ENCODE assay signal across 26 mouse cellular contexts in genomic region chr2:103314002-103314401, GRCm38 (mm10). TPM values are rescaled to one million over a fixed set of nuclear protein-coding genes. Genes with fewer than 3 reads are reported as not detected.
"Had no signal": no experiment of that assay in that cellular context is flagged by ENCODE, and none has a peak within 500 bp of the region (broad histone marks: within the 10 kb centered on the region; RNA-seq: fewer than 3 reads in every experiment).

No protein-coding gene starts in this region.

- ATAC-seq: forebrain, postnatal 0 days; hindbrain, embryonic 16.5 days; inflammation-experienced regulatory T-cells, adult 6 months had no signal

- H3K4me3 ChIP-seq: heart, embryonic 10.5 days; heart, embryonic 13.5 days; heart, embryonic 15.5 days; hindbrain, embryonic 13.5 days; layer of hippocampus, adult 2 months; left cerebral cortex, adult 2 months; limb, embryonic 10.5 days; limb, embryonic 12.5 days; liver, embryonic 13.5 days had no signal

- H3K9me3 ChIP-seq: heart, embryonic 10.5 days; heart, embryonic 13.5 days; heart, embryonic 15.5 days; hindbrain, embryonic 13.5 days; limb, embryonic 10.5 days; limb, embryonic 12.5 days; liver, embryonic 13.5 days had no signal

- H3K27me3 ChIP-seq: heart, embryonic 15.5 days; hindbrain, embryonic 13.5 days; limb, embryonic 12.5 days had no signal

- H3K36me3 ChIP-seq: heart, embryonic 10.5 days; heart, embryonic 13.5 days; heart, embryonic 15.5 days; hindbrain, embryonic 13.5 days; limb, embryonic 10.5 days; limb, embryonic 12.5 days; liver, embryonic 13.5 days had no signal

- H3K4me1 ChIP-seq: heart, embryonic 10.5 days; heart, embryonic 13.5 days; heart, embryonic 15.5 days; hindbrain, embryonic 13.5 days; limb, embryonic 12.5 days; liver, embryonic 13.5 days had no signal

- H3K9ac ChIP-seq: forebrain, postnatal 0 days; heart, embryonic 13.5 days; heart, embryonic 15.5 days; hindbrain, embryonic 13.5 days; limb, embryonic 12.5 days; liver, embryonic 13.5 days had no signal

- H3K27ac ChIP-seq: heart, embryonic 10.5 days; heart, embryonic 13.5 days; heart, embryonic 15.5 days; hindbrain, embryonic 13.5 days; layer of hippocampus, adult 2 months; left cerebral cortex, adult 2 months; limb, embryonic 10.5 days; limb, embryonic 12.5 days; liver, embryonic 13.5 days had no signal

- H3K4me2 ChIP-seq: heart, embryonic 13.5 days; heart, embryonic 15.5 days; hindbrain, embryonic 13.5 days; limb, embryonic 12.5 days; liver, embryonic 11.5 days; liver, embryonic 13.5 days had no signal

- DNase-seq: forebrain, postnatal 0 days; gastrocnemius, postnatal 14 days; gastrocnemius, postnatal 36 days; heart, adult 18-20 months; heart, postnatal 14 days; heart, postnatal 36 days; kidney, adult 18-20 months; kidney, adult 8-10 months; kidney, postnatal 10 days; kidney, postnatal 25 days; kidney, postnatal 4 days; liver; liver, embryonic 13.5 days had no signal

RNA-seq across cellular contexts. Expression of gene Ehf, which starts 10.9 kb away (rescaled TPM):
- polyA plus RNA-seq: heart, embryonic 10.5 days; heart, postnatal 0 days; hindbrain, embryonic 11.5 days had no signal
